Mouse (Mus musculus): ENCODE data around the gene Polr2f. TPM values are rescaled to one million over a fixed set of nuclear protein-coding genes. Genes with fewer than 3 reads are reported as not detected.
A peak's percentile ranks its signal among the peaks of the same experiment; 100 is the strongest.

Polr2f gene
- polyA plus RNA-seq (2012; ENCODE audit: insufficient read depth, insufficient read length, low replicate concordance, missing spikeins), result not detected in 2 replicates

GRCm38 (mm10) chr15:79140866-79141565 lies at the start of gene Polr2f, which contains the start of gene 1700088E04Rik:
Polr2f (plus strand) TSS chr15:79141009.
1700088E04Rik (minus strand) TSS chr15:79141253.
- Histone ChIP-seq H3K4me3 (ENCODE audit: insufficient read depth, low read depth, low read length) (peak within 1 kb of the TSS; percentile 69), H3K27ac (ENCODE audit: insufficient read depth, low read depth, low read length) (no peak within 1 kb of the TSS), H3K4me1 (ENCODE audit: control insufficient read depth, insufficient read depth, low read length) (peaks cover 6% of the 10 kb centered on the region; the same call in 1 of the 2 replicates)
- under 1% methylated on average over 57 of the region's 57 CpGs for WGBS
- TF ChIP-seq CTCF (IDR thresholded peaks at IDR 0.05; ENCODE audit: insufficient read depth, low read depth, low read length) (no peak), POLR2A (IDR thresholded peaks at IDR 0.05; ENCODE audit: insufficient read depth, low read depth, low read length) (peak; percentile 91)

- TF ChIP-seq CTCF (IDR thresholded peaks at IDR 0.05; ENCODE audit: insufficient read depth, low read depth, low read length), result no peak
- no peak for TF ChIP-seq POLR2A (IDR thresholded peaks at IDR 0.05; ENCODE audit: insufficient read depth, low read depth, low read length)
- H3K27ac ChIP-seq (ENCODE audit: insufficient read depth, low read depth, low read length), result no peak overlapping the region
- 0 out of 2 replicates have a peak, but pooled peaks cover 7% of the 10 kb centered on the region for H3K4me1 ChIP-seq (ENCODE audit: control insufficient read depth, insufficient read depth, low read length)
- 61% methylated on average over 6 of the region's 6 CpGs for WGBS
- H3K4me3 ChIP-seq (ENCODE audit: insufficient read depth, low read depth, low read length), result no peak overlapping the region
Observed at GRCm38 (mm10) chr15:79092284-79092683, 48.5 kb upstream of the Polr2f start.

- no peak overlapping the region for H3K27ac ChIP-seq (ENCODE audit: insufficient read depth, low read depth, low read length)
- H3K4me1 ChIP-seq (ENCODE audit: control insufficient read depth, insufficient read depth, low read length), result peaks cover 14% of the 10 kb centered on the region
- no peak overlapping the region for H3K4me3 ChIP-seq (ENCODE audit: insufficient read depth, low read depth, low read length)
- no peak for TF ChIP-seq POLR2A (IDR thresholded peaks at IDR 0.05; ENCODE audit: insufficient read depth, low read depth, low read length)
- no peak for TF ChIP-seq CTCF (IDR thresholded peaks at IDR 0.05; ENCODE audit: insufficient read depth, low read depth, low read length)
- WGBS, result 60% methylated on average over 7 of the region's 7 CpGs
Observed at GRCm38 (mm10) chr15:79093083-79093839, 47.5 kb upstream of the Polr2f start.

- TF ChIP-seq CTCF (IDR thresholded peaks at IDR 0.05; ENCODE audit: insufficient read depth, low read depth, low read length), result no peak
- TF ChIP-seq POLR2A (IDR thresholded peaks at IDR 0.05; ENCODE audit: insufficient read depth, low read depth, low read length), result no peak
- H3K4me3 ChIP-seq (ENCODE audit: insufficient read depth, low read depth, low read length), result no peak overlapping the region
- H3K4me1 ChIP-seq (ENCODE audit: control insufficient read depth, insufficient read depth, low read length), result peaks cover 20% of the 10 kb centered on the region
- WGBS, result 56% methylated on average over 5 of the region's 5 CpGs
- H3K27ac ChIP-seq (ENCODE audit: insufficient read depth, low read depth, low read length), result no peak overlapping the region
Observed at GRCm38 (mm10) chr15:79095483-79095882, 45.3 kb upstream of the Polr2f start.

GRCm38 (mm10) chr15:79096556-79096955 lies 44.3 kb upstream of the Polr2f start:
- H3K4me3 ChIP-seq (ENCODE audit: insufficient read depth, low read depth, low read length), result no peak overlapping the region
- 62% methylated on average over 3 of the region's 3 CpGs for WGBS
- no peak overlapping the region for H3K27ac ChIP-seq (ENCODE audit: insufficient read depth, low read depth, low read length)
- H3K4me1 ChIP-seq (ENCODE audit: control insufficient read depth, insufficient read depth, low read length), result peaks cover 20% of the 10 kb centered on the region
- TF ChIP-seq POLR2A (IDR thresholded peaks at IDR 0.05; ENCODE audit: insufficient read depth, low read depth, low read length) (no peak), CTCF (IDR thresholded peaks at IDR 0.05; ENCODE audit: insufficient read depth, low read depth, low read length) (no peak)

GRCm38 (mm10) chr15:79097135-79097534 lies 43.7 kb upstream of the Polr2f start:
- peak overlapping the region; percentile 40; the same call in 1 of the 2 replicates for H3K27ac ChIP-seq (ENCODE audit: insufficient read depth, low read depth, low read length)
- peaks cover 20% of the 10 kb centered on the region for H3K4me1 ChIP-seq (ENCODE audit: control insufficient read depth, insufficient read depth, low read length)
- TF ChIP-seq POLR2A (IDR thresholded peaks at IDR 0.05; ENCODE audit: insufficient read depth, low read depth, low read length) (no peak), CTCF (IDR thresholded peaks at IDR 0.05; ENCODE audit: insufficient read depth, low read depth, low read length) (no peak)

GRCm38 (mm10) chr15:79097611-79098025 lies 43.2 kb upstream of the Polr2f start:
- H3K4me3 ChIP-seq (ENCODE audit: insufficient read depth, low read depth, low read length), result no peak overlapping the region
- peaks cover 19% of the 10 kb centered on the region for H3K4me1 ChIP-seq (ENCODE audit: control insufficient read depth, insufficient read depth, low read length)
- TF ChIP-seq CTCF (IDR thresholded peaks at IDR 0.05; ENCODE audit: insufficient read depth, low read depth, low read length), result no peak
- no peak for TF ChIP-seq POLR2A (IDR thresholded peaks at IDR 0.05; ENCODE audit: insufficient read depth, low read depth, low read length)
- H3K27ac ChIP-seq (ENCODE audit: insufficient read depth, low read depth, low read length), result peak overlapping the region; percentile 40; the same call in 1 of the 2 replicates
- 13% methylated on average over 6 of the region's 6 CpGs for WGBS

More at GRCm38 (mm10) chr15:79097135-79097534, 43.7 kb upstream of the Polr2f start:
- no peak overlapping the region for H3K4me3 ChIP-seq (ENCODE audit: insufficient read depth, low read depth, low read length)
- 13% methylated on average over 2 of the region's 2 CpGs for WGBS

GRCm38 (mm10) chr15:79098220-79098619 lies 42.6 kb upstream of the Polr2f start:
- Histone ChIP-seq H3K4me1 (ENCODE audit: control insufficient read depth, insufficient read depth, low read length) (peaks cover 18% of the 10 kb centered on the region), H3K4me3 (ENCODE audit: insufficient read depth, low read depth, low read length) (no peak overlapping the region), H3K27ac (ENCODE audit: insufficient read depth, low read depth, low read length) (no peak overlapping the region)
- TF ChIP-seq CTCF (IDR thresholded peaks at IDR 0.05; ENCODE audit: insufficient read depth, low read depth, low read length) (no peak), POLR2A (IDR thresholded peaks at IDR 0.05; ENCODE audit: insufficient read depth, low read depth, low read length) (no peak)
- WGBS, result 80% methylated on average over 5 of the region's 5 CpGs

- WGBS, result 70% methylated on average over 7 of the region's 7 CpGs
Observed at GRCm38 (mm10) chr15:79098868-79099267, 41.9 kb upstream of the Polr2f start.

More at GRCm38 (mm10) chr15:79098868-79099267, 41.9 kb upstream of the Polr2f start:
- Histone ChIP-seq H3K27ac (ENCODE audit: insufficient read depth, low read depth, low read length) (no peak overlapping the region), H3K4me1 (ENCODE audit: control insufficient read depth, insufficient read depth, low read length) (peaks cover 20% of the 10 kb centered on the region), H3K4me3 (ENCODE audit: insufficient read depth, low read depth, low read length) (no peak overlapping the region)
- TF ChIP-seq POLR2A (IDR thresholded peaks at IDR 0.05; ENCODE audit: insufficient read depth, low read depth, low read length), result no peak

Measured in olfactory bulb, adult 2 months (tissue).